Mouse (Mus musculus) cortical plate, adult 2 months (tissue): Measurements from ENCODE around the gene Eme2. TPM values are rescaled to one million over a fixed set of nuclear protein-coding genes. Genes with fewer than 3 reads are reported as not detected.

Experiments
- H3K27ac ChIP-seq: fragments of 200-500 bp; 2 replicates; pipeline ENCODE4 v1.5.1; 2012; ENCODE audit warnings: low read length, control low read depth, inconsistent platforms; ENCODE audit not compliant: insufficient read depth
- H3K4me1 ChIP-seq: fragments of 200-500 bp; 2 replicates; pipeline ENCODE4 v1.6.1; 2011; ENCODE audit warnings: low read length; ENCODE audit not compliant: control insufficient read depth, insufficient read depth
- H3K4me3 ChIP-seq: fragments of 200-500 bp; 2 replicates; pipeline ENCODE4 v1.5.1; 2011; ENCODE audit warnings: mild to moderate bottlenecking, low read length, control low read depth; ENCODE audit not compliant: insufficient read depth
- CTCF ChIP-seq: fragments of 200-500 bp; IDR thresholded peaks from 2 replicates; pipeline ENCODE4 v1.5.1; 2011; ENCODE audit warnings: mild to moderate bottlenecking, control low read depth, low read length; ENCODE audit not compliant: insufficient read depth; ENCODE audit errors: extremely low read depth
- POLR2A ChIP-seq: fragments of 200-500 bp; IDR thresholded peaks from 2 replicates; pipeline ENCODE4 v1.6.1; 2011; ENCODE audit warnings: mild to moderate bottlenecking, low read length, control low read depth; ENCODE audit not compliant: insufficient read depth; ENCODE audit errors: extremely low read depth
- polyA plus RNA-seq: library from polyadenylated mRNA; depleted of rRNA; stranded (reverse); fragments of >200 nt; gene quantifications from 2 replicates; pipeline ENCODE4 v1.2.3, GENCODE M21; 2012

Gene Eme2
- polyA plus RNA-seq, 1 experiment, result 62.4 TPM

- H3K4me3 ChIP-seq, result no peak overlapping the region
- H3K4me1 ChIP-seq, result peaks cover 4% of the 10 kb centered on the region; the same call in 1 of the 2 replicates
- no peak overlapping the region for H3K27ac ChIP-seq
- no peak for TF ChIP-seq CTCF
- TF ChIP-seq POLR2A, result peak; percentile 43
Measured at GRCm38 (mm10) chr17:24890151-24891092, 4.5 kb downstream of the Eme2 start.

- Histone ChIP-seq H3K27ac (no peak overlapping the region), H3K4me3 (no peak overlapping the region), H3K4me1 (peaks cover 5% of the 10 kb centered on the region; the same call in 1 of the 2 replicates)
- TF ChIP-seq CTCF, result no peak
- TF ChIP-seq POLR2A, result peak; percentile 44
Measured at GRCm38 (mm10) chr17:24888862-24889261, 6.0 kb downstream of the Eme2 start.

GRCm38 (mm10) chr17:24887291-24888080, 7.4 kb downstream of the Eme2 start:
- Histone ChIP-seq H3K27ac (peak overlapping the region; percentile 26; the same call in 1 of the 2 replicates), H3K4me3 (peak overlapping the region; percentile 95), H3K4me1 (peaks cover 5% of the 10 kb centered on the region; the same call in 1 of the 2 replicates)
- no peak for TF ChIP-seq CTCF
- TF ChIP-seq POLR2A, result no peak

- Histone ChIP-seq H3K4me1 (peaks cover 5% of the 10 kb centered on the region; the same call in 1 of the 2 replicates), H3K4me3 (peak overlapping the region; percentile 95), H3K27ac (peak overlapping the region; percentile 26)
- TF ChIP-seq POLR2A, result no peak
- TF ChIP-seq CTCF, result no peak
Measured at GRCm38 (mm10) chr17:24886932-24887271, 8.0 kb downstream of the Eme2 start.

GRCm38 (mm10) chr17:24886134-24886931, 8.6 kb downstream of the Eme2 start, which contains the start of the genes Nubp2 and Spsb3:
Gene Nubp2, minus strand, starts transcription at chr17:24886349.
Gene Spsb3, plus strand, starts transcription at chr17:24886643.
- H3K4me3 ChIP-seq, result peak within 1 kb of the TSS; percentile 95
- TF ChIP-seq CTCF (no peak), POLR2A (peak; percentile 73; the same call in 1 of the 2 replicates)
- peak within 1 kb of the TSS; percentile 26 for H3K27ac ChIP-seq
- H3K4me1 ChIP-seq, result peaks cover 5% of the 10 kb centered on the region; the same call in 1 of the 2 replicates

GRCm38 (mm10) chr17:24885356-24886133, 9.3 kb downstream of the Eme2 start:
- Histone ChIP-seq H3K4me3 (peak overlapping the region; percentile 81), H3K4me1 (peaks cover 5% of the 10 kb centered on the region; the same call in 1 of the 2 replicates), H3K27ac (no peak overlapping the region)
- no peak for TF ChIP-seq CTCF
- no peak for TF ChIP-seq POLR2A

GRCm38 (mm10) chr17:24884391-24884790, 10.5 kb downstream of the Eme2 start:
- H3K4me3 ChIP-seq, result no peak overlapping the region
- no peak for TF ChIP-seq POLR2A
- no peak for TF ChIP-seq CTCF

GRCm38 (mm10) chr17:24881738-24882440, 13.0 kb downstream of the Eme2 start:
- TF ChIP-seq POLR2A (no peak), CTCF (peak; percentile 44; the same call in 1 of the 2 replicates)
- H3K27ac ChIP-seq, result no peak overlapping the region
- H3K4me1 ChIP-seq, result peaks cover 2% of the 10 kb centered on the region; the same call in 1 of the 2 replicates
- H3K4me3 ChIP-seq, result no peak overlapping the region

More at GRCm38 (mm10) chr17:24884391-24884790, 10.5 kb downstream of the Eme2 start:
- peaks cover 5% of the 10 kb centered on the region; the same call in 1 of the 2 replicates for H3K4me1 ChIP-seq
- H3K27ac ChIP-seq, result no peak overlapping the region
